13 mouse cellular contexts compared by ENCODE assay signal in the genomic region with DNA sequence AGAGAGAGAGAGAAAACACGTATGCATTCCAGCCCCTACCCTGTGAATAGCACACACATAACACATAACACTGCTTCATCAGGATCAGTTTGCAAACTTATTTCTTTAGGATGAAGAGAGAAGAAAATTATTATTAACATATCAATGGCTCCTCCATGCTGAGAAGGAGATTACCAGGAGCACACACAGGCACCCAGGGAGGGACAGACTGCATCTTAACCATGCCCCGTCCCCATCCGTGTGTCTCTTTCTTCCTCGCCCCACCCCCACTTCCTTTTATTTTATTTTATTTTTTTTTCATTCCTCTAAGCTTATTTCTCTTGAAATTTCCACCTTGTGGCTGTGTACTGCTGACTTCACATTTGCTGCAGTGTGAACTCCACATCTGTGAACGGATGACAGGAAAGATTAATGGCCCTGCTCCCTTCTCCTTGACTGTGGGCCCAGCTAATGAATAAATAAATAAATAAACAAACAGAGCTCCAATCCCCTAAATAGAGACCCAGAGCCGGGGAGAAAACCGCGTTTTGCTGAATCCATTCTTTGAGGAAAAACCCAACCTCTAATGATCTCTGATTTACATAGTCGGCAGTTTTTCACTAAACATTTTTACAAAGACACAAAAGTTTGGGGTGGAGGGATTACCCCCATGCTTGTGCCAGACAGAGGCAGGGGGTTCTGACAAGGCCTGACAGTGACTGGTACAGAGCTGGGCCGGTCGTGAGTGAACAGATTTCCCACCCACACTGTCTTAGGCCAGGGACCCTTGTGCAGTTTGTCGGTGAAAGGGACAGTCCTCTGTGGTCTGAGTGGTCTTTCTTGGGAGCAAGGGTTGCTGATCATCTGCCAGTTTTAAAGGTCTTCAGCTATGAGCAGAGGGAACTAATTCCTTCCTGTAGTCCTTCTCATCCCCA.
"Had no signal": no experiment of that assay in that cellular context is flagged by ENCODE, and none has a peak within 500 bp of the region (broad histone marks: within the 10 kb centered on the region; RNA-seq: fewer than 3 reads in every experiment).

No protein-coding gene starts in this region.

- H3K27ac ChIP-seq: left cerebral cortex, adult 2 months; limb, embryonic 10.5 days; liver, embryonic 13.5 days; lung, embryonic 15.5 days; neural tube, embryonic 13.5 days had no signal

- H3K9ac ChIP-seq: liver, embryonic 13.5 days; liver, postnatal 0 days; lung, embryonic 15.5 days; neural tube, embryonic 13.5 days had no signal

- DNase-seq: kidney, adult 8-10 months; kidney, postnatal 25 days; liver, embryonic 13.5 days; liver, postnatal 0 days; retina, postnatal 1 day; right cerebral cortex, postnatal 4 days; spleen, adult 18-20 months; thymus, adult 2 months; thymus, postnatal 25 days had no signal

- H3K27me3 ChIP-seq: liver, embryonic 13.5 days; lung, embryonic 15.5 days; neural tube, embryonic 13.5 days had no signal

- H3K9me3 ChIP-seq: limb, embryonic 10.5 days; liver, embryonic 13.5 days; lung, embryonic 15.5 days; neural tube, embryonic 13.5 days had no signal

- H3K4me1 ChIP-seq: limb, embryonic 10.5 days; liver, embryonic 13.5 days; lung, embryonic 15.5 days had no signal

- H3K36me3 ChIP-seq: limb, embryonic 10.5 days; liver, embryonic 13.5 days; lung, embryonic 15.5 days; neural tube, embryonic 13.5 days had no signal

- H3K4me2 ChIP-seq: liver, embryonic 13.5 days; lung, embryonic 15.5 days; neural tube, embryonic 13.5 days had no signal

- ATAC-seq: liver, postnatal 0 days had no signal

- H3K4me3 ChIP-seq: left cerebral cortex, adult 2 months; limb, embryonic 10.5 days; liver, embryonic 13.5 days; lung, embryonic 15.5 days; neural tube, embryonic 13.5 days had no signal
